Mouse (Mus musculus) embryonic facial prominence, embryonic 11.5 days (tissue): ENCODE data around the gene Far2. TPM values are rescaled to one million over a fixed set of nuclear protein-coding genes. Genes with fewer than 3 reads are reported as not detected.

ENCODE experiments used
- ATAC-seq: fragments of 200-750 bp; cut with Nextera tagmentation; replicated peaks from 2 replicates; pipeline ENCODE4 v1.8.0; 2017; ENCODE audit warnings: low read depth; ENCODE audit not compliant: insufficient number of reproducible peaks, low FRiP score, low TSS enrichment
- DNase-seq: peaks from one replicate; pipeline ENCODE4 v3.0.0-alpha.2; 2015; ENCODE audit warnings: low spot score
- H3K27ac ChIP-seq: fragments of 300-500 bp; sonication (generic); replicated peaks from 2 replicates; pipeline ENCODE4 v1.5.1; 2014; ENCODE audit warnings: mild to moderate bottlenecking, low read depth, low read length, control low read depth
- H3K27me3 ChIP-seq: fragments of 300-500 bp; sonication (generic); 2 replicates; pipeline ENCODE4 v1.6.1; 2014; ENCODE audit warnings: mild to moderate bottlenecking, low read length, moderate library complexity, mixed read lengths; ENCODE audit not compliant: control insufficient read depth, insufficient read depth
- H3K36me3 ChIP-seq: fragments of 300-500 bp; sonication (generic); replicated peaks from 2 replicates; pipeline ENCODE4 v1.6.1; 2014; ENCODE audit warnings: low read depth, mild to moderate bottlenecking, low read length, moderate library complexity, mixed read lengths; ENCODE audit not compliant: control insufficient read depth, insufficient read depth
- H3K4me1 ChIP-seq: fragments of 300-500 bp; sonication (generic); 2 replicates; pipeline ENCODE4 v1.6.1; 2014; ENCODE audit warnings: low read length, mixed read lengths; ENCODE audit not compliant: control insufficient read depth, insufficient read depth
- H3K4me2 ChIP-seq: fragments of 300-500 bp; sonication (generic); 2 replicates; pipeline ENCODE4 v1.6.1; 2014; ENCODE audit warnings: low read depth, mild to moderate bottlenecking, control low read depth, low read length, moderate library complexity
- H3K4me3 ChIP-seq: fragments of 300-500 bp; sonication (generic); 2 replicates; pipeline ENCODE4 v1.5.1; 2014; ENCODE audit warnings: low read depth, low read length, control low read depth
- H3K9ac ChIP-seq: fragments of 300-500 bp; sonication (generic); replicated peaks from 2 replicates; pipeline ENCODE4 v1.6.1; 2014; ENCODE audit warnings: mild to moderate bottlenecking, control low read depth, low read length
- H3K9me3 ChIP-seq: fragments of 300-500 bp; sonication (generic); replicated peaks from 2 replicates; pipeline ENCODE4 v1.6.1; 2016; ENCODE audit warnings: mild to moderate bottlenecking, low read length, inconsistent platforms, mixed read lengths; ENCODE audit not compliant: control insufficient read depth
- WGBS: fragments of 180-500 bp; shearing (Covaris S2); extraction: QIAGEN DNeasy Blood & Tissue Kit; methylation state at CpG from one replicate; pipeline ENCODE4 v1.1.7; 2014; 5-methylcytosine and 5-hydroxymethylcytosine counted together
- polyA plus RNA-seq: library from polyadenylated mRNA; unstranded; fragments of >200 nt; fragmentation: Nextera tagmentation; extraction: Ambion mirVana; gene quantifications from 2 replicates; pipeline ENCODE4 v1.2.1, GENCODE M21; 2014

The Far2 gene
- polyA plus RNA-seq, 1 experiment from 2014 or later, result 2.4 TPM

DNA sequence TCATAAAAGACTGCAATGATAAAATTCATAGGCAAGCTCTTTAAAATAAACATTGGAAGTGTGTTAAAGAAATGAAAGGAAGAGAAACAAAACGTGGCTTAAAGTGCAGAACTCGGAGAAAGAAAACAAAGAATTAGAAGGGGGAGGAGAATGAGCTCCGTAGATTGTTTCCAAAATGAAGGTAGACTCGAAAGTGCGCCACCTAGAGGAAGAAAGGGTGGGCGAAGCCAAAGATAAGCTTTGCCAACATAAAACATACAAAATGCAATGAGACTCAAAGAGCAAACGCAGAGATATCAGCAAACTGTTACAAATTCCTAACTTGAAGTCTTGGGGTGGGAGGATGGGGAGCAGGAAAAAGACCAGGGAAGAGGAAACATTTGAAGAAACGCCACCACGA is 57.2 kb downstream of the Far2 start:
- 40% methylated on average over 9 of the region's 9 CpGs for WGBS
- Histone ChIP-seq H3K9ac (no peak overlapping the region), H3K9me3 (no peaks in the 10 kb centered on the region), H3K4me2 (no peak overlapping the region), H3K27ac (no peak overlapping the region), H3K36me3 (no peaks in the 10 kb centered on the region), H3K27me3 (no peaks in the 10 kb centered on the region), H3K4me3 (no peak overlapping the region), H3K4me1 (no peaks in the 10 kb centered on the region)
- DNase-seq, result peak; percentile 51
- no peak for ATAC-seq

DNA sequence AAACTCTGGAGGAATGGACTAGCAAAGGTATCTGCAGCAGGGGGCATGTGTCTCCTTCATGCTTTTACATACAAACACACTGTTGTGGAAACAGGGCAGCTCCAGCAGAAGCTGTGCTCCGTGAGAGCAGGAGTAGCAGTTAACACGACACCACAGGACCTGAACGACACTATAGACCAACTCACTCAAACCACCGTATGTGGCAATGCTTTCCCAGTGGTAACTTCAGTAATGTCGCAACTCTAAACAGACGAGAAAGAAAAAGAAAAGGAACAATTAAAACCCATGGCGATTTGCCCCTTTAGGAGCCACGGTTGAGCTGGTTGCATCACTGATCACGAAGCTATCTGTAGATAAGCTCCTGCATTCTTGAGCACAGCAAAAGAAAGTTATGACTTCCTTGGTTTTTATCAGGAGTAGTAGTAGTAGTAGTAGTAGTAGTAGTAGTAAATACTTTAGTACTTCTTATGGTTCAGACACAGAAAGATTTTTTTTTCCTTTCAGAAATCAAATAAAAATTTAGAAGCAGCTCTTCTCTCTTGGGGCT is 58.7 kb downstream of the Far2 start:
- ATAC-seq (no peak), DNase-seq (no peak)
- 83% methylated on average over 9 of the region's 9 CpGs for whole genome bisulfite sequencing

GRCm38 (mm10) chr6:148108741-148109472 is 61.8 kb downstream of the Far2 start:
- no peaks in the 10 kb centered on the region for H3K27me3 ChIP-seq
- H3K4me3 ChIP-seq, result no peak overlapping the region
- no peak overlapping the region for H3K4me2 ChIP-seq
- WGBS, result 64% methylated on average over 8 of the region's 8 CpGs
- no peak for DNase-seq
- H3K4me1 ChIP-seq, result no peaks in the 10 kb centered on the region
- H3K27ac ChIP-seq, result no peak overlapping the region
- no peaks in the 10 kb centered on the region for H3K36me3 ChIP-seq
- H3K9ac ChIP-seq, result no peak overlapping the region
- no peak for ATAC-seq
- H3K9me3 ChIP-seq, result no peaks in the 10 kb centered on the region

More for the DNA sequence above, 58.7 kb downstream of the Far2 start:
- no peak overlapping the region for H3K9ac ChIP-seq
- no peaks in the 10 kb centered on the region for H3K4me1 ChIP-seq
- H3K36me3 ChIP-seq, result no peaks in the 10 kb centered on the region
- no peaks in the 10 kb centered on the region for H3K27me3 ChIP-seq
- H3K27ac ChIP-seq, result no peak overlapping the region
- no peak overlapping the region for H3K4me2 ChIP-seq
- no peak overlapping the region for H3K4me3 ChIP-seq
- H3K9me3 ChIP-seq, result no peaks in the 10 kb centered on the region

DNA sequence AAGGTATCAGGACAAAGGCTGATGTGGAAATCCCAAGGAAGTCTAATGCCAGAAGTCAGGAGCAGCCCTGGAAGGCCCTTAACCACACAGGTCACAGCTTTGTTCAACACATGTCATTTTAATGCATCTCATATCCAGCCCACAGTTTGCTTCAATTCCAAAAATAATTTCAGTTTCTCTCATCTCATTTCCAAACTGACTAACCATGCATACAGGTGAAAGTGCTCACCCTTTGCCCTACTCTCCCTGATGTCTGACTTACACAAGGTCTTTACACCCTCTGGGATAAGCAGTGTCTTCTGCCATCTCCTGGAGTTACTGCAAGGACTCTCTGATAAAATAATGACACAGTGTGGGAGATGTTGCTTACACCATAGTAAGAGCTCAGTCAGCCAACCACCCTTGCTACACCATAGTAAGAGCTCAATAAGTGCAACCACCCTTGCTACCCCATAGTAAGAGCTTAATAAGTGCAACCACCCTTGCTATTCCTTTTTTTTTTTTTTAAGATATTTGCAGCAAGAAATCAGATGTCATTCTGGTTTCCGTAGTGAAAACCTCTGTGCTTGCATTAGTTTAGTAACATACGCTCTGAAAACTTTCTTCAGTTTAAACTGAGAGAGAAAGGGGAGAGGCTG is 64.1 kb downstream of the Far2 start:
- ATAC-seq (no peak), DNase-seq (no peak)
- 90% methylated on average over 2 of the region's 2 CpGs for WGBS
- Histone ChIP-seq H3K36me3 (no peaks in the 10 kb centered on the region), H3K4me2 (no peak overlapping the region), H3K27me3 (no peaks in the 10 kb centered on the region), H3K27ac (no peak overlapping the region), H3K4me1 (no peaks in the 10 kb centered on the region), H3K4me3 (no peak overlapping the region), H3K9me3 (no peaks in the 10 kb centered on the region), H3K9ac (no peak overlapping the region)

- H3K9ac ChIP-seq, result no peak overlapping the region
- no peaks in the 10 kb centered on the region for H3K9me3 ChIP-seq
- H3K36me3 ChIP-seq, result no peaks in the 10 kb centered on the region
- DNase-seq (no peak), ATAC-seq (no peak)
- WGBS, result 81% methylated on average over 5 of the region's 5 CpGs
- H3K4me3 ChIP-seq, result no peak overlapping the region
- H3K27me3 ChIP-seq, result no peaks in the 10 kb centered on the region
- no peak overlapping the region for H3K27ac ChIP-seq
- no peak overlapping the region for H3K4me2 ChIP-seq
- H3K4me1 ChIP-seq, result no peaks in the 10 kb centered on the region
Observed at GRCm38 (mm10) chr6:148116371-148116770, 69.3 kb downstream of the Far2 start.

DNA sequence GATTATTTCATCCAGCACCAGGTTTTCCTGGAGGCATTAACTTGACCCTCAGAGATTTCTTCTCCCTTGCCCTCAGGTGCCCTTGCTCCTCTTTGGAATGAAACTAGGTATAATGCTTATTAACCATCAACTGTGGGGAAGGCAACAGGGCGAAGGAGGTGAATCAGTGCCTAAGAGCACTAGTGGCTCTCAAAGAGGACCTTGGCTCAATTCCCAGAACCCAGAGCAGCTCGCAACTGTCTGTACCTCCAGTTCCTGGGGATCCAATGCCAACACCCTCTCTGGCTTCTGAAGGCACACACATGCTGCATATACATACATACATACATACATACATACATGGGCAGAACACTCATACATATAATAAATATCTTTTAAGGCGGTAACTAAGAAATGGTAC is 69.8 kb downstream of the Far2 start:
- H3K27ac ChIP-seq, result no peak overlapping the region
- no peaks in the 10 kb centered on the region for H3K36me3 ChIP-seq
- DNase-seq (no peak), ATAC-seq (no peak)
- H3K9me3 ChIP-seq, result no peaks in the 10 kb centered on the region
- H3K27me3 ChIP-seq, result no peaks in the 10 kb centered on the region
- no peak overlapping the region for H3K4me3 ChIP-seq
- 90% methylated on average over 3 of the region's 3 CpGs for WGBS
- no peaks in the 10 kb centered on the region for H3K4me1 ChIP-seq
- H3K4me2 ChIP-seq, result no peak overlapping the region
- no peak overlapping the region for H3K9ac ChIP-seq

- WGBS, result 94% methylated on average over 1 of the region's 1 CpGs
- DNase-seq, result no peak
- H3K4me3 ChIP-seq, result no peak overlapping the region
- H3K27ac ChIP-seq, result no peak overlapping the region
- H3K36me3 ChIP-seq, result no peaks in the 10 kb centered on the region
- H3K9ac ChIP-seq, result no peak overlapping the region
- no peak overlapping the region for H3K4me2 ChIP-seq
- no peaks in the 10 kb centered on the region for H3K9me3 ChIP-seq
- no peak for ATAC-seq
- no peaks in the 10 kb centered on the region for H3K27me3 ChIP-seq
- H3K4me1 ChIP-seq, result no peaks in the 10 kb centered on the region
Observed at GRCm38 (mm10) chr6:148117696-148118095, 70.6 kb downstream of the Far2 start.

DNA sequence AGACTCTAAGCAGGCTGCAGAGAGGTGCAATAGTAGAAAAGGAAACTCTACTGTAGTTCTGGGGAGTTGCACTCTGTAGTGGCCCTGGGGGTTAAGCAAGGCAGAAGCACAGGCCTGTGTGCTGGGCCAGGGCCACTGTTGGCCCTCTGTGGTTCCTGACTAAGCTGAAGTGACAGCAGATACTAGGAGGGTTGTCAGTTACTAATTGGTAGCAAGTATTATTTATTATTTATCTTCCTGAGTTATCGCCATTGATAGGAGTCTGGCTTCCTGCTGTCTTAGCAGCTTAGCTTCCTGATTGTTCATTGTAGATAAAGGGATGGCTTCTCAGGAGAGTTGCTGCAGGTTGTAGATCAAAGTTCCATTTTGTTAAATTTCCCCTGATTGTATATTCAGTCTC is 73.6 kb downstream of the Far2 start:
- no peak overlapping the region for H3K4me3 ChIP-seq
- no peaks in the 10 kb centered on the region for H3K36me3 ChIP-seq
- no peak overlapping the region for H3K4me2 ChIP-seq
- no peak overlapping the region for H3K9ac ChIP-seq
- H3K4me1 ChIP-seq, result no peaks in the 10 kb centered on the region
- H3K27me3 ChIP-seq, result no peaks in the 10 kb centered on the region
- WGBS, result 94% methylated on average over 1 of the region's 1 CpGs
- ATAC-seq, result no peak
- DNase-seq, result no peak
- no peaks in the 10 kb centered on the region for H3K9me3 ChIP-seq
- H3K27ac ChIP-seq, result no peak overlapping the region
